Mouse (Mus musculus): ENCODE measurements around the gene D430041D05Rik. TPM values are rescaled to one million over a fixed set of nuclear protein-coding genes. Genes with fewer than 3 reads are reported as not detected.
A peak's percentile ranks its signal among the peaks of the same experiment; 100 is the strongest.

Gene D430041D05Rik
- 10 to 100 TPM; 68.9 to 85.6 (median 77.4) TPM for total RNA-seq (2022)

DNA sequence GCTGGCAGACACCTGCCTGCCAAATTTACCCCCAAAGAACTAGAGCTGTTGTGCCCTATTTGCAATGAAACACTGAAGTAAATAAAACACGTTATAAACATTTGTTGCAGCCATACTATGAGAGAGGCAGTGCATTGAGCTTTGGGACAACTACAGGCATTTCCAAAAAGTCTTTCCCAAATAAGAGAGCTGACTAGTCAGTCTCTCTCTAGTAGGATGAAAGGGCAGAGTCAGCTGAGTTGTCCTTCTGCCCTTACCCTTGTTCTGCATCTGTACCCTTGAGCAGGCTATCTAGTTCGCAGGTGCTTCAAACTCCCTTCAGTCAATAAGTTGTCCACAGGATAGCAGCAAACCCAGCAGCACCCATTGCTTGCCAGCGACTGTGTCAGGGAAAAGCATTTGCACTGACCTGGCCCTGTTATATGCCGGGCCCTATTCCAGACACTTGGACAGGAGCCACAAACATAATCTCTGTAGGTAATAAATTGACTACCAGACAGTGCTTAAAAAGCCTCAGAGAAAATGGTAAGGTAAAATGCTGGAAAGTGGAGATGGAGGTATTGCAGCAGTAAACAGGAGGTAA lies at the start of gene D430041D05Rik:
Gene D430041D05Rik (minus strand): TSS at position 51 of the 583 bp plus-strand sequence.
- DNase-seq (ENCODE audit: low spot score in 2 of 2), result no peak

DNA sequence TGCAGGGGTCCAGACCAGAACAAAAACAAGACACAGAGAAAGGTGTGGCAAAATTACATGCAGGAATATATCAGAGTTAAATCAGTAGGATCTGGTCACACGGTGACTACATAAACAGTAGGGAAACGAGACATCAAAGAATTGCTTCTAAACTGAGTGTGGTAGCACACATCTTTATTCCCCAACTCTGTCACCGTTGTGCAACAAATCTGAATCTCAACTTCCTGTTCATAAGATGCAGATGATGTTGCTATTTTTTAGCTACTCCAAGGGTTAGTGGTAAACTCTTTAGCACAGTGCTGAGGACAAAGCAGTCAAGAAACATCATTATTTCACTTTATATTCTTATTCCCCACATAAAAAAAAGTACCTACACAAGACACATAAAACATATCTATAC lies 49.2 kb upstream of the D430041D05Rik start:
- no peak for DNase-seq (ENCODE audit: low spot score in 2 of 2)

DNA sequence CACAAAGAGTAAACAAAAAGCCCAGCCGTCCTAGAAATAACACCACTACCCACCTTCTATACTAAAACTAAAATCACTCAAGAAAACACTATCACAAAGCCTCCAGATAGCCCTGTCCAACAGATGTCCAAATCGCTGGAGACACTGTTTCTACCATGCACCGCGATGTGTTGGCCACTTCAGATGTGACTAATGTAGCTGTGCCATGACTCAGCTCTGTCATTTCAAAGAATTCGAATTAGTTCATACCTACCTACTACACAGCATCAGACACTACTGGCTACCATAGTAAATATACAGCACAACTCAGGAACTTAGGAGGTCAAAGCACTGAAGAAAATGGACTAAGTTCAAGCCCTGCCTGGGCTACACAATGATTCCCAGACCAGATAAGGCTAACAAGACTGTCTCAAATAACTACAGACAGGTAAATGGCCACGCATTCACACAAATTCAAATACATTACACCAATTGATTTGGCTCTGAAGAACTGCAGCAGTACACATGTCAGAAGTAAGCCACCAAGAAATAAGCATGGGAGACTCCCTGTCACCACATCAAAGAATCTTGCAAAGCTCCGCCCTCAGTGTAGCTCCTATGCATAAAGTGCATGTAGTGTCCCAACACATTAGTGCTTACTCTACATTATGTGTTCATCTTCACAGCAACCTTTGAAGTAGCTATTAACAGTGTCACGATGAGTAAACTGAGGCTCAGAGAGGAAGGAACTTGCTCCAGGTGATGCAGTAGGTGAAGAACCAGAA lies 47.9 kb upstream of the D430041D05Rik start:
- DNase-seq (ENCODE audit: low spot score in 2 of 2), result no peak

DNA sequence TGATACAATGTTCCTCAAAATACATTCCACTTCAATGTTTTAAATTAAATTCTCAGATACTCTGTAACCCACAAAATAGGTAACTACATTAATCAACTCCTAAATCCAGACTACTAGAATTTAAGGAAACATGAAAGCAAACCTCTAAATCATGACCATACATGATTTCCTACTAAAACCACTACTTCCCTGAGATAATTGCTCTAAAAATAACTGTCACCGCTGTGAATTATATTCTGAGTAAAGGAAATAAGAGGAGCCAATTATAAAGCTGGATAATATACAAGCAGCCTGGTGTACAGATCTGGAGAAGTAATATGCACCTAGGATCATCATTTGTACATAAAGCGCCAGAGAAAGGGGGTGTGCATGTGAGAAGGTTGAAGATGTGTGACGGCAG lies 46.3 kb upstream of the D430041D05Rik start:
- no peak for DNase-seq (ENCODE audit: low spot score in 2 of 2)

GRCm38 (mm10) chr2:104450685-104451084 lies 39.9 kb upstream of the D430041D05Rik start:
- DNase-seq (ENCODE audit: low spot score in 2 of 2), result no peak

- DNase-seq (ENCODE audit: low spot score in 2 of 2), result no peak
These were observed 38.4 kb upstream of the D430041D05Rik start for GRCm38 (mm10) chr2:104449191-104449590.

DNA sequence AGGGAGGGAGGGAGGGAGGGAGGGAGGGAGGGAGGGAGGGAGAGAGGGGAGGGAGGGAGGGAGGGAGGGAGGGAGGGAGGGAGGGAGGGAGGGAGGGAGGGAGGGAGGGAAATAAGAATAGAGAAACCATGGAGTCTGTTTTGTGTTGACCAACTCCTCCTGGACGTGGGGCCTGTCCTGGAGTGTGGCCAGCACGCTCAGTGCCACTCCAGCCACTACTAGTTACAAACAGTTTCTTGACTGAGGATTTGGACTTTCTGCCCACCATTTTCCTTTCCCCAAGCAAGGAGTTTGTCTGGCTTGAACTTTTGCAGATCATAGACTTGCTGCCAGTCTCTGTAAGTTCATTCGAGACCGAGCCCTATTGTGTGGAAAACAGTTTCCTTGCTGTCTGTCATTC lies 37.4 kb upstream of the D430041D05Rik start:
- DNase-seq (ENCODE audit: low spot score in 2 of 2), result no peak

DNA sequence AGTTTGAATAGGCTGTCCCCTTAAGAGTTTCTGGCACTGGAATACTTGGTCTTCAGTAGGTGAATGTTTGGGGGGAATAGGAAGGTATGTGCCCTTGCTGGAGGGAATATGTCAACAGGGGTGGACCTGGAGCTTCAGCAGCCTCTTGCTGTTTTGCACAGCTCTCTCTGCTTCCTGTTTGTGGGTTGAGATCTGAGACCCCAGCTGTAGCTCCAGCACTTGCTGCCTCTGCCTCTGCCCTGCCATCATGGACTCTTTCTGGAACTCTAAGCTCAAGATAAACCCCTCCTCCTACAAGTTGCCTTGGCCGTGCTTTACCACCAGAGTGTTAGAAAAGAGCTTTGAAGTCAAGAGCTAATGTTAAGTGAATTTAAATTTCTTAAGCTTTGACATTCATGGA lies 35.2 kb upstream of the D430041D05Rik start:
- no peak for DNase-seq (ENCODE audit: low spot score in 2 of 2)

- peak in 1 of 2 experiments; percentile 62 for DNase-seq (ENCODE audit: low spot score in 2 of 2)
These were observed 34.0 kb upstream of the D430041D05Rik start for GRCm38 (mm10) chr2:104444776-104445175.

- DNase-seq (ENCODE audit: low spot score in 2 of 2), result no peak
These were observed 31.5 kb upstream of the D430041D05Rik start for GRCm38 (mm10) chr2:104442341-104442740.

- DNase-seq (ENCODE audit: low spot score in 2 of 2), result no peak
These were observed 25.4 kb upstream of the D430041D05Rik start for GRCm38 (mm10) chr2:104436226-104436625.

DNA sequence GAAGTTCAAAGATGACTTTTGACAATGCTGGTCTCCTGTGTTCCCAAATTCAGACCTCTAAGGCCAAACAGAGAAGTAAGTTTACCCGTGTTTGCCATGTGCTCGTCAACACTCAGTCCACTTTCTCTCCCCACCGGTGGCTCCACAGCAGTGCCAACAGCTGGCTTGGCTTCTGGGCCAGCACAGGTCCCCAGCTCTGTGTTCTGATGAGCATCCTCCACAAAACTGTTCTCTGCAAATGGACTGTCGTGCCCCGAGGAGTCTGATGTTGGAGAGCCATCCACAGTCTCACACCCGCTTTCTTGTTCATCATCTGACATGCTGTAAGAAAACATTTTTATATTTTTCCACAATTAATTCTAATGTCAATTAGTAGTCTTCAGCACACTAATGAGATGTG lies 20.3 kb upstream of the D430041D05Rik start:
- DNase-seq (ENCODE audit: low spot score in 2 of 2), result no peak

GRCm38 (mm10) chr2:104430566-104430965 lies 19.8 kb upstream of the D430041D05Rik start:
- DNase-seq (ENCODE audit: low spot score in 2 of 2), result no peak

DNA sequence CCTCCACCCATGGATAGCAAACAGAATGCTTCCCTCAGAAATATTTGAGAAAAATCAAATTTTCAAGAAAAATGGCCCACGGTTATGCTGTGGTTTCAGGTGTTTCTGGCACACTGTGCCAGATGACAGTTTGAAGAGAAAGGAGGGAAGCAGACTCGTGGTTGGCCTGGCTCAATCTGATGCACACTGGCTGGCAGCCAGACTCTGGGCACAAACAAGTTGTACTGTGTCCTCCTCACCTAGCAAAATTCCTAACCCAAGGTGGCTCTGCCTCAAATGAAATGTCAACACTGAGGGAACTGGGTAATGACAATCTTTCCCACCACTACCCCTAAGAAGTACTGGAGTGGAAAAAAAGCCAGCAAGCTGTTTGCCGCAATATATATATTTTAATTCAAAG lies 15.3 kb upstream of the D430041D05Rik start:
- no peak for DNase-seq (ENCODE audit: low spot score in 2 of 2)

- no peak for DNase-seq (ENCODE audit: low spot score in 2 of 2)
These were observed 11.4 kb upstream of the D430041D05Rik start for GRCm38 (mm10) chr2:104422230-104422629.

- DNase-seq (ENCODE audit: low spot score in 2 of 2), result no peak
These were observed 10.0 kb upstream of the D430041D05Rik start for GRCm38 (mm10) chr2:104420805-104421204.

DNA sequence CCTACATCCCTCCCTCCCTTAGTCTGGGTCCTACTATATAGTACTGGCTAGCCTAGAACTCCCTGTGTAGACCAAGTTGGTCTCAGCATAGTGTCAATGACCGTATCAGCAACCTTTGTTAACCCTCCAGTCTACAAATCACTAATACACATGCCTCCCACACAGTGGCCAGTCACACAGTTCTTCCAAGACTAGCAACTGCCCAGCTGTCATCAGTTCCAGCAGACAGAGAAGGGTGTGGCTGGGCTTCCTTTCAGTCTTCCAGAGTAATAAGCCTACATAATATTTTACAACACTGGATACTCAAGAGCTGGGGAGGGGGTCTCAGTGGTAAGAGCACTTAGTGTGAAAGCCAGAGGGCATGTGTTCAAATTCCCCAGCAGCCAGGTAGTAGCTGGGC lies 9.2 kb upstream of the D430041D05Rik start:
- DNase-seq (ENCODE audit: low spot score in 2 of 2), result no peak

DNA sequence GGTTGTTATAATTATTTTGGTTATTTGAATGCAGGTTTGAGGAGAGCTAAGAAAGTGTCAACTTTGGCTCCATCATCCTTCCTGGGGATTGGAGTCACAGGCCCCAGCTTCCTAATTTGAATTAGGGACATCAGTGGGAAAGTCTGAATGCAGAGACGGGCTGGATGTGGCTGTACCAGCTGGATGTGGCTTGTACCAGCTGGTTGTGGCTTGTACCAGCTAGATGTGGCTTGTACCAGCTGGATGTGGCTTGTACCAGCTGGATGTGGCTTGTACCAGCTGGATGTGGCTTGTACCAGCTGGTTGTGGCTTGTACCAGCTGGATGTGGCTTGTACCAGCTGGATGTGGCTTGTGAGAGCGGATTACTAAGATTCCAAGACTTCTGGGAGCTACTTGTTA lies 8.6 kb upstream of the D430041D05Rik start:
- DNase-seq (ENCODE audit: low spot score in 2 of 2), result no peak

GRCm38 (mm10) chr2:104413011-104413410 lies 2.2 kb upstream of the D430041D05Rik start:
- DNase-seq (ENCODE audit: low spot score in 2 of 2), result no peak

- no peak for DNase-seq (ENCODE audit: low spot score in 2 of 2)
These were observed 1.7 kb upstream of the D430041D05Rik start for GRCm38 (mm10) chr2:104412496-104412895.

DNA sequence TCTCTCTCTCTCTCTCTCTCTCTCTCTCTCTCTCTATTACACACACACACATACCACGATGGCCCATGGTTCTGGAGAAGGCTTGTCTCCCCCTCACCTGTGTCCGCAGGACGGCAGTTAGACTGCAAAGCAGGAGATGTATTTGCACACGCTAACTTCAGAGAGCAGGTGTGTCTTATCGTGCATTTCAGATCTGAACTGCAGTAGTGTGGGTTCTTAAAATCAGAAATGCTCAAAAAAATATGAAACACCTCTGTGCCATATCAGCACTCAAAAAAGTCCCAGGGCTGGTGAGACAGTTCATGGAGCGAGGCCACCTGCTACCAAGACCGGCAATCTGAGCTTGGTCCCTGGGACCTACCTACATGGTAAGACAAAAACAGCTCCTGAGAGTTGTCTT lies 993 bp upstream of the D430041D05Rik start:
- no peak for DNase-seq (ENCODE audit: low spot score in 2 of 2)

DNA sequence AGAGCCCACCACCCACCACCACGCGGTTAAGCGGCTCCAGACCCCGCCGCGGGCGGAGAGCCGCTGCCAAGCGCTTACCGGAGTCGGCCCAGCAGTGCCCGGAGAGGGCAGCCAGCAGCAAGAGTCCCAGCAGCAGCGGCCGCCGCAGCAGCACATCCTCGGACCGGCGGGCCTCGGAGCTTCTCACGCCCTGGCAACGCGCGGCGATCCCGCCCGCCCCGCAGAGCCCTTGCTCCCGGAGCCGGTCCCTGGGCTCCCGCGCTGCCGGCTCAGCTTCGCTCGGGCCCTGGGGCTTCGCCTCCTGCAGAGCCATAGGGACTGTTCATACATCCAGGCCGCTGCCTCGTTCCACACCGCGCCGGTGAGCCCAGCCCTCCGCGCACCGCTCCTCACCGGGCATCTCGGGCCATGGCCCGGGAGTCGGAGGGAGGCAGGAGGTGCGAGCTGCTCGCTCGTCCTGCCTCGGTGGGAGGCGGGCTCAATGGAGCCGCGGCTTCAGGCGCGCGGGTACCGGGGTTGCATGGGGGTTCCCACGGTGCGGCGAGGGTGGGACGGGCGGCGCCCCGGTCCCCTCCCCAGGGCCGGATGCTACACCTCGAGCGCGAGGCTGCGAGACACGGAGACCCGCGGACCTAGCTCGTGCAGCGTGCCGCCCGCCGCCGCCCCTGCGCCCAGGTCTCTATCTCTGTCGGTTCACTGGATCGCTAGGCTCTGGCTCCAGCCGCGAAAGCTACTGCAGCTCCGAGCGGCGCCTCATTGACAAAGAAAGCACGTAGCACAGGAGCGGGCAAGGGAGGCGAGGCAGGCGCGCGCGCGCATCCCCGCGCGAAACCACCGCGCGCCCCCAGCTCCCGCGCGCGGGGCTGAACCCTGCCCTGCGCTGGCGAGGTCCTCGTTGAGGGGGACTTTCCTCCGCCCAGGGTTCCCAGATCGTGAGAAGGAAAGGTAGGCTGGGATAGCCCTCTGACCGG lies 677 bp downstream of the D430041D05Rik start:
- DNase-seq (ENCODE audit: low spot score in 2 of 2), result peak in 1 of 2 experiments; percentile 40

All from layer of hippocampus, adult 8-10 months (tissue).